Mouse (Mus musculus): ENCODE results near the gene Vamp4.

Vamp4 gene

DNA sequence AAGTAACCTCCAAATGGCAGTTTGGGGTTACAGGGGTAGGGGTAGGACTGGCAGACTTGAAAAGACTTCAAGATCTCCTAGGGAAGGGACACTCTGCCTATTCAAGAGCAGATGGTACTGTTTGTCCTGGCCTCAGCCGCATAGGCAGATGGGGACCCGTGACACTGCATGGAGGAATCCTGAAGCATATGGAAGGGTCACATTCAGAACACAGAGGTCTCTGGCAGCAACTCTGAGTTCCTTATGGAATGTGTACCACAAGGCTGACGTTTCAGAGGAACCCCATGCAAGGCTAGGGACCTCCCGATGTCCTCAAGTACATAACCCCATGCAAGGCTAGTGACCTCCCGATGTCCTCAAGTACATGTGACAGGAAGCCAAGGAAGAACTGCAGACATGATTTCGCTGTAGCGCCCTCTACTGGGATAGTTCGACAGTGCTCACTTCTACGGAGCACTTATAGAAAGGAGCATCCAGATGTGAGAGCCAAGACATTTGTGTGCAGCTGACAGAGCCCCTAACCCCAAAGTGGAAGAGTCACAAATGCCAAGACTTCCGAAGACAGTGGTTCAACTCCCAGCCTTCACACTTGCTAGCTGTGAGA, 75.9 kb downstream of the Vamp4 start:
- DNase-seq (ENCODE audit: low spot score in 2 of 2) = no peak

DNA sequence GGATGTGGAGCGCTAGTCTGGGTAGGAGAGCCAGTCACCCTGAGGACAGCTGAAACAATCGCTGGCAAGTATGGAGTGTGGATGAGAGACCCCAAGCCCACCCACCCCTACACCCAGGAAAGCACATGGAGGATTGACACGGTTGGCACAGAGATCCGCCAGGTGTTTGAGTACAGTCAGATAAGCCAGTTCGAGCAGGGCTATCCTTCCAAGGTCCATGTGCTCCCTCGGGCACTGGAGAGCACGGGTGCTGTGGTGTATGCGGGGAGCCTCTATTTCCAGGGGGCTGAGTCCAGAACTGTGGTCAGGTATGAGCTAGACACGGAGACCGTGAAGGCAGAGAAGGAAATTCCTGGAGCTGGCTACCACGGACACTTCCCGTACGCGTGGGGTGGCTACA, 78.1 kb downstream of the Vamp4 start:
- no peak for DNase-seq (ENCODE audit: low spot score in 2 of 2)

All from cerebellum, postnatal 4 days (tissue).